In genomic region chr14:99117576-99117975, GRCm38 (mm10) we compare ENCODE assay signal across 18 mouse cellular contexts. TPM values are rescaled to one million over a fixed set of nuclear protein-coding genes. Genes with fewer than 3 reads are reported as not detected.
DNase-seq lines count a peak whose midpoint lies in the region; ATAC-seq and TF ChIP-seq lines count a peak whose summit lies in the region.
"Had no signal": no experiment of that assay in that cellular context is flagged by ENCODE, and none has a peak within 500 bp of the region (broad histone marks: within the 10 kb centered on the region; RNA-seq: fewer than 3 reads in every experiment).

No protein-coding gene starts in this region.

- POLR2A ChIA-PET in Patski (lab: Charles Lee) = no interaction called here

- peak; percentile 13 to 20 for DNase-seq in cerebellum, postnatal 10 days
- no peak for DNase-seq in cerebellum, adult 11 months
- DNase-seq in hindbrain, embryonic 14.5 days (ENCODE audit: low spot score) = peak; percentile 36
- DNase-seq in lung, embryonic 14.5 days = no peak
- DNase-seq in lung, adult 2 months = no peak
- no peak for DNase-seq in Patski (ENCODE audit: low read depth, low spot score)
- no peak for DNase-seq in right cerebral cortex, postnatal 25 days
- DNase-seq: adrenal gland, postnatal 25 days; cerebellum, adult 9-11 months; embryo, embryonic 11 days; kidney, adult 18-20 months; kidney, postnatal 25 days; liver had no signal

- H3K27ac ChIP-seq in hindbrain, embryonic 14.5 days = no peak overlapping the region
- no peak overlapping the region for H3K27ac ChIP-seq in hindbrain, embryonic 16.5 days (ENCODE audit: low read depth, low read length)
- H3K27ac ChIP-seq in lung, embryonic 14.5 days (ENCODE audit: low read depth) = no peak overlapping the region
- H3K27ac ChIP-seq: forebrain, embryonic 15.5 days; hindbrain, embryonic 13.5 days; lung, embryonic 15.5 days; neural tube, embryonic 13.5 days had no signal

- whole genome bisulfite sequencing in hindbrain, embryonic 14.5 days = 87% methylated on average over 4 of the region's 4 CpGs
- 90% methylated on average over 4 of the region's 4 CpGs for WGBS in hindbrain, embryonic 16.5 days
- WGBS in lung, embryonic 14.5 days = 74% methylated on average over 4 of the region's 4 CpGs
- 67% methylated on average over 4 of the region's 4 CpGs for WGBS in lung, adult 2 months

- H3K4me3 ChIP-seq in hindbrain, embryonic 14.5 days (replicated peaks; ENCODE audit: low read length) = no peak overlapping the region
- no peak overlapping the region for H3K4me3 ChIP-seq in hindbrain, embryonic 16.5 days (ENCODE audit: low read length)
- no peak overlapping the region for H3K4me3 ChIP-seq in lung, embryonic 14.5 days (ENCODE audit: low read depth, low read length)
- H3K4me3 ChIP-seq in lung, adult 2 months (replicated peaks; ENCODE audit: extremely low read depth, low read depth, low read length) = no peak overlapping the region
- H3K4me3 ChIP-seq: forebrain, embryonic 15.5 days; hindbrain, embryonic 13.5 days; lung, embryonic 15.5 days; neural tube, embryonic 13.5 days had no signal

- no peak overlapping the region for H3K4me2 ChIP-seq in hindbrain, embryonic 14.5 days (replicated peaks)
- no peak overlapping the region for H3K4me2 ChIP-seq in hindbrain, embryonic 16.5 days (ENCODE audit: low read length)
- H3K4me2 ChIP-seq in lung, embryonic 14.5 days = no peak overlapping the region
- H3K4me2 ChIP-seq: forebrain, embryonic 15.5 days; hindbrain, embryonic 13.5 days; lung, embryonic 15.5 days; neural tube, embryonic 13.5 days had no signal

- no peak for TF ChIP-seq POLR2A in lung, adult 2 months (IDR thresholded peaks at IDR 0.05; ENCODE audit: borderline replicate concordance, extremely low read depth, low read depth, low read length)

- CTCF ChIA-PET in Patski (lab: Charles Lee) = interaction anchor here (0.8 to 1.2 kb wide), 2 partner anchors 15 to 180 kb away, joined by 3 to 5 read pairs; no protein-coding TSS in a partner anchor

- H3K9ac ChIP-seq in hindbrain, embryonic 14.5 days = no peak overlapping the region
- H3K9ac ChIP-seq in hindbrain, embryonic 16.5 days (ENCODE audit: low read depth, low read length) = no peak overlapping the region
- H3K9ac ChIP-seq in lung, embryonic 14.5 days = no peak overlapping the region
- H3K9ac ChIP-seq: forebrain, embryonic 15.5 days; hindbrain, embryonic 13.5 days; lung, embryonic 15.5 days; neural tube, embryonic 13.5 days had no signal

- H3K27me3 ChIP-seq in hindbrain, embryonic 14.5 days (ENCODE audit: control insufficient read depth, insufficient read depth, low read length) = no peaks in the 10 kb centered on the region
- H3K27me3 ChIP-seq in hindbrain, embryonic 16.5 days (replicated peaks; ENCODE audit: control insufficient read depth, insufficient read depth, low read length) = no peaks in the 10 kb centered on the region
- H3K27me3 ChIP-seq in lung, embryonic 14.5 days (ENCODE audit: insufficient read depth, low read length) = no peaks in the 10 kb centered on the region
- H3K27me3 ChIP-seq in Patski = no peaks in the 10 kb centered on the region
- H3K27me3 ChIP-seq: forebrain, embryonic 15.5 days; hindbrain, embryonic 13.5 days; lung, embryonic 15.5 days; neural tube, embryonic 13.5 days had no signal

- peaks cover 51% of the 10 kb centered on the region for H3K36me3 ChIP-seq in hindbrain, embryonic 14.5 days (replicated peaks; ENCODE audit: control insufficient read depth, insufficient read depth)
- peaks cover 20% of the 10 kb centered on the region for H3K36me3 ChIP-seq in hindbrain, embryonic 16.5 days (ENCODE audit: control insufficient read depth, insufficient read depth, low read length)
- peaks cover 37% of the 10 kb centered on the region for H3K36me3 ChIP-seq in lung, embryonic 14.5 days (ENCODE audit: insufficient read depth)

- no peaks in the 10 kb centered on the region for H3K9me3 ChIP-seq in hindbrain, embryonic 14.5 days (ENCODE audit: control insufficient read depth, low read length)
- no peaks in the 10 kb centered on the region for H3K9me3 ChIP-seq in hindbrain, embryonic 16.5 days (ENCODE audit: control insufficient read depth, low read length)
- H3K9me3 ChIP-seq in lung, embryonic 14.5 days (ENCODE audit: low read depth, low read length) = no peaks in the 10 kb centered on the region
- H3K9me3 ChIP-seq: forebrain, embryonic 15.5 days; hindbrain, embryonic 13.5 days; lung, embryonic 15.5 days; neural tube, embryonic 13.5 days had no signal

- TF ChIP-seq CTCF in lung, embryonic 14.5 days (IDR thresholded peaks at IDR 0.05; ENCODE audit: low read depth) = 0 out of 2 replicates have a peak, but pooled peaks have one; percentile 8
- no peak for TF ChIP-seq CTCF in lung, adult 2 months (IDR thresholded peaks at IDR 0.05; ENCODE audit: insufficient read depth, low read length)
- peak; percentile 31 for TF ChIP-seq CTCF in Patski (IDR thresholded peaks at IDR 0.05)

- no peak for ATAC-seq in hindbrain, embryonic 14.5 days (ENCODE audit: low FRiP score)
- ATAC-seq in hindbrain, embryonic 16.5 days = no peak
- no peak for ATAC-seq in lung, embryonic 14.5 days (ENCODE audit: insufficient read depth)
- no peak for ATAC-seq in Patski
- ATAC-seq: forebrain, embryonic 15.5 days had no signal

- H3K4me1 ChIP-seq in hindbrain, embryonic 14.5 days (replicated peaks; ENCODE audit: control insufficient read depth, insufficient read depth, low read length) = no peaks in the 10 kb centered on the region
- no peaks in the 10 kb centered on the region for H3K4me1 ChIP-seq in hindbrain, embryonic 16.5 days (ENCODE audit: control insufficient read depth, insufficient read depth, low read depth, low read length)
- H3K4me1 ChIP-seq in lung, embryonic 14.5 days (ENCODE audit: insufficient read depth) = no peaks in the 10 kb centered on the region
- H3K4me1 ChIP-seq in lung, adult 2 months (ENCODE audit: control insufficient read depth, insufficient read depth, low read length) = no peaks in the 10 kb centered on the region
- H3K4me1 ChIP-seq: forebrain, embryonic 15.5 days; hindbrain, embryonic 13.5 days; lung, embryonic 15.5 days; neural tube, embryonic 13.5 days had no signal

- in situ Hi-C loops in Patski (cut with MboI; ENCODE audit: low pct_unique_long_range_greater_than_20kb) = no loop called here

RNA-seq across cellular contexts. Expression of gene Dis3, which starts 18.0 kb away (rescaled TPM):
- 28.8 and 30.9 TPM in 2 replicates for polyA plus RNA-seq in hindbrain, embryonic 14.5 days (2014; fragmentation: Nextera tagmentation; extraction: Ambion mirVana)
- 19.8 and 21.2 TPM in 2 replicates for polyA plus RNA-seq in hindbrain, embryonic 16.5 days (2015; fragmentation: Nextera tagmentation; extraction: Ambion mirVana)
- 43.7 and 45.7 TPM in 2 replicates for polyA plus RNA-seq in lung, embryonic 14.5 days (2014; fragmentation: Nextera tagmentation; extraction: Ambion mirVana)
- 4.1 and 4.4 TPM in 2 replicates for polyA plus RNA-seq in lung, adult 2 months (2012; rRNA removed)
- 31.8 TPM for polyA plus RNA-seq in Patski (2021)

RNA-seq across cellular contexts. Expression of gene Pibf1, which starts 18.4 kb away (rescaled TPM):
- polyA plus RNA-seq in hindbrain, embryonic 14.5 days (2014; fragmentation: Nextera tagmentation; extraction: Ambion mirVana) = 18.5 and 19.3 TPM in 2 replicates
- 16.3 and 17.0 TPM in 2 replicates for polyA plus RNA-seq in hindbrain, embryonic 16.5 days (2015; fragmentation: Nextera tagmentation; extraction: Ambion mirVana)
- polyA plus RNA-seq in lung, embryonic 14.5 days (2014; fragmentation: Nextera tagmentation; extraction: Ambion mirVana) = 17.6 and 18.9 TPM in 2 replicates
- 1.9 and 2.7 TPM in 2 replicates for polyA plus RNA-seq in lung, adult 2 months (2012; rRNA removed)
- polyA plus RNA-seq in Patski (2021) = 12.2 TPM

Comparison
In these comparisons a context has a peak if more than half of its experiments do, and no peak if none do; other contexts are left out.
1. DNase-seq: peak in cerebellum, postnatal 10 days (2 of 2) and hindbrain, embryonic 14.5 days (single experiment); none in cerebellum, adult 11 months (single experiment), lung, embryonic 14.5 days (single experiment), lung, adult 2 months (single experiment), Patski (single experiment) and right cerebral cortex, postnatal 25 days (single experiment).